Mouse (Mus musculus) hindbrain, embryonic 16.5 days (tissue): ENCODE data around the gene Gm49486. TPM values are rescaled to one million over a fixed set of nuclear protein-coding genes. Genes with fewer than 3 reads are reported as not detected.

ENCODE experiments used
- ATAC-seq: fragments of 200-750 bp; cut with Nextera tagmentation; 2 replicates; pipeline ENCODE4 v1.8.0; 2017; ENCODE audit warnings: moderate TSS enrichment, moderate library complexity
- H3K27ac ChIP-seq: fragments of 300-500 bp; sonication (generic); 2 replicates; pipeline ENCODE4 v1.5.1; 2014; ENCODE audit warnings: low read depth, mild to moderate bottlenecking, control low read depth, low read length, moderate library complexity
- H3K27me3 ChIP-seq: fragments of 300-500 bp; sonication (generic); replicated peaks from 2 replicates; pipeline ENCODE4 v1.6.1; 2014; ENCODE audit warnings: low read length; ENCODE audit not compliant: control insufficient read depth, insufficient read depth
- H3K36me3 ChIP-seq: fragments of 300-500 bp; sonication (generic); 2 replicates; pipeline ENCODE4 v1.6.1; 2014; ENCODE audit warnings: mild to moderate bottlenecking, low read length, moderate library complexity, mixed read lengths; ENCODE audit not compliant: control insufficient read depth, insufficient read depth
- H3K4me1 ChIP-seq: fragments of 300-500 bp; sonication (generic); 2 replicates; pipeline ENCODE4 v1.6.1; 2014; ENCODE audit warnings: low read depth, low read length; ENCODE audit not compliant: control insufficient read depth, insufficient read depth
- H3K4me2 ChIP-seq: fragments of 300-500 bp; sonication (generic); 2 replicates; pipeline ENCODE4 v1.6.1; 2014; ENCODE audit warnings: mild to moderate bottlenecking, low read length, control low read depth, moderate library complexity
- H3K4me3 ChIP-seq: fragments of 300-500 bp; sonication (generic); 2 replicates; pipeline ENCODE4 v1.5.1; 2014; ENCODE audit warnings: mild to moderate bottlenecking, low read length, control low read depth, moderate library complexity
- H3K9ac ChIP-seq: fragments of 300-500 bp; sonication (generic); 2 replicates; pipeline ENCODE4 v1.6.1; 2014; ENCODE audit warnings: low read depth, mild to moderate bottlenecking, control low read depth, low read length, moderate library complexity
- H3K9me3 ChIP-seq: fragments of 300-500 bp; sonication (generic); 2 replicates; pipeline ENCODE4 v1.6.1; 2014; ENCODE audit warnings: mild to moderate bottlenecking, low read length, moderate library complexity; ENCODE audit not compliant: control insufficient read depth
- WGBS: fragments of 180-500 bp; shearing (Covaris S2); extraction: QIAGEN DNeasy Blood & Tissue Kit; methylation state at CpG from one replicate; pipeline ENCODE4 v1.1.7; 2014; 5-methylcytosine and 5-hydroxymethylcytosine counted together
- polyA plus RNA-seq: library from polyadenylated mRNA; unstranded; fragments of >200 nt; fragmentation: Nextera tagmentation; extraction: Ambion mirVana; gene quantifications from 2 replicates; pipeline ENCODE4 v1.2.1, GENCODE M21; 2015

Gm49486 gene
- 0.87 and 1.1 TPM in 2 replicates for polyA plus RNA-seq

- Histone ChIP-seq H3K36me3 (peaks cover 4% of the 10 kb centered on the region; the same call in 1 of the 2 replicates), H3K9me3 (no peaks in the 10 kb centered on the region), H3K27me3 (no peaks in the 10 kb centered on the region), H3K27ac (peak within 1 kb of the TSS; percentile 94), H3K4me1 (peaks cover 16% of the 10 kb centered on the region), H3K4me2 (peak within 1 kb of the TSS; percentile 95), H3K9ac (peak within 1 kb of the TSS; percentile 96), H3K4me3 (peak within 1 kb of the TSS; percentile 91)
- under 1% methylated on average over 50 of the region's 51 CpGs for WGBS
- ATAC-seq: peak; percentile 92
Measured at GRCm38 (mm10) chr15:79229058-79229821, at the start of gene Gm49486, which contains the start of gene Pick1. TSS of gene Gm49486 (plus strand) at chr15:79229391. TSS of gene Pick1 (plus strand) at chr15:79229173.

- ATAC-seq: no peak
- H3K4me1 ChIP-seq: no peaks in the 10 kb centered on the region
- WGBS: 79% methylated on average over 10 of the region's 10 CpGs
- H3K4me2 ChIP-seq: no peak overlapping the region
- no peaks in the 10 kb centered on the region for H3K27me3 ChIP-seq
- no peak overlapping the region for H3K27ac ChIP-seq
- no peaks in the 10 kb centered on the region for H3K36me3 ChIP-seq
- no peak overlapping the region for H3K4me3 ChIP-seq
- H3K9ac ChIP-seq: no peak overlapping the region
- H3K9me3 ChIP-seq: no peaks in the 10 kb centered on the region
Measured at GRCm38 (mm10) chr15:79185213-79185612, 44.0 kb upstream of the Gm49486 start.

- no peak for ATAC-seq
- WGBS: 91% methylated on average over 8 of the region's 8 CpGs
- no peak overlapping the region for H3K4me2 ChIP-seq
- no peak overlapping the region for H3K27ac ChIP-seq
- peaks cover 1% of the 10 kb centered on the region for H3K4me1 ChIP-seq
- H3K27me3 ChIP-seq: no peaks in the 10 kb centered on the region
- H3K4me3 ChIP-seq: no peak overlapping the region
- no peak overlapping the region for H3K9ac ChIP-seq
- no peaks in the 10 kb centered on the region for H3K36me3 ChIP-seq
- H3K9me3 ChIP-seq: no peaks in the 10 kb centered on the region
Measured at GRCm38 (mm10) chr15:79187819-79188218, 41.4 kb upstream of the Gm49486 start.

GRCm38 (mm10) chr15:79191426-79191825 is 37.8 kb upstream of the Gm49486 start:
- Histone ChIP-seq H3K36me3 (no peaks in the 10 kb centered on the region), H3K9me3 (no peaks in the 10 kb centered on the region), H3K4me3 (no peak overlapping the region), H3K27me3 (no peaks in the 10 kb centered on the region), H3K4me2 (no peak overlapping the region), H3K27ac (no peak overlapping the region), H3K9ac (no peak overlapping the region), H3K4me1 (peaks cover 13% of the 10 kb centered on the region)
- ATAC-seq: no peak
- 98% methylated on average over 2 of the region's 2 CpGs for WGBS

GRCm38 (mm10) chr15:79192450-79192849 is 36.7 kb upstream of the Gm49486 start:
- no peak overlapping the region for H3K4me3 ChIP-seq
- H3K4me2 ChIP-seq: no peak overlapping the region
- H3K36me3 ChIP-seq: no peaks in the 10 kb centered on the region
- peaks cover 13% of the 10 kb centered on the region for H3K4me1 ChIP-seq
- H3K27me3 ChIP-seq: no peaks in the 10 kb centered on the region
- peak; percentile 53 for ATAC-seq
- H3K9ac ChIP-seq: no peak overlapping the region; the same call in 1 of the 2 replicates
- H3K27ac ChIP-seq: peak overlapping the region; percentile 75
- 66% methylated on average over 6 of the region's 6 CpGs for WGBS
- no peaks in the 10 kb centered on the region for H3K9me3 ChIP-seq

GRCm38 (mm10) chr15:79192885-79193845 is 36.0 kb upstream of the Gm49486 start:
- peak overlapping the region; percentile 55 for H3K9ac ChIP-seq
- no peaks in the 10 kb centered on the region for H3K27me3 ChIP-seq
- no peaks in the 10 kb centered on the region for H3K9me3 ChIP-seq
- H3K4me2 ChIP-seq: peak overlapping the region; percentile 41
- ATAC-seq: peak; percentile 92
- 17% methylated on average over 26 of the region's 27 CpGs for WGBS
- H3K4me1 ChIP-seq: peaks cover 13% of the 10 kb centered on the region
- no peaks in the 10 kb centered on the region for H3K36me3 ChIP-seq
- H3K4me3 ChIP-seq: peak overlapping the region; percentile 5
- H3K27ac ChIP-seq: peak overlapping the region; percentile 92

- Histone ChIP-seq H3K9ac (peak overlapping the region; percentile 55; the same call in 1 of the 2 replicates), H3K4me1 (peaks cover 13% of the 10 kb centered on the region), H3K27me3 (no peaks in the 10 kb centered on the region), H3K27ac (peak overlapping the region; percentile 92), H3K4me3 (no peak overlapping the region), H3K9me3 (no peaks in the 10 kb centered on the region), H3K36me3 (no peaks in the 10 kb centered on the region), H3K4me2 (no peak overlapping the region)
- 86% methylated on average over 9 of the region's 9 CpGs for WGBS
- no peak for ATAC-seq
Measured at GRCm38 (mm10) chr15:79194048-79194447, 35.1 kb upstream of the Gm49486 start.

- no peak overlapping the region for H3K9ac ChIP-seq
- no peaks in the 10 kb centered on the region for H3K36me3 ChIP-seq
- H3K4me2 ChIP-seq: no peak overlapping the region
- WGBS: 66% methylated on average over 2 of the region's 2 CpGs
- H3K27me3 ChIP-seq: no peaks in the 10 kb centered on the region
- no peak for ATAC-seq
- H3K4me1 ChIP-seq: peaks cover 13% of the 10 kb centered on the region
- H3K27ac ChIP-seq: no peak overlapping the region
- H3K4me3 ChIP-seq: no peak overlapping the region
- no peaks in the 10 kb centered on the region for H3K9me3 ChIP-seq
Measured at GRCm38 (mm10) chr15:79194946-79195345, 34.2 kb upstream of the Gm49486 start.

- ATAC-seq: no peak
- Histone ChIP-seq H3K9me3 (no peaks in the 10 kb centered on the region), H3K9ac (no peak overlapping the region), H3K4me2 (no peak overlapping the region), H3K36me3 (no peaks in the 10 kb centered on the region), H3K4me1 (peaks cover 13% of the 10 kb centered on the region), H3K4me3 (no peak overlapping the region), H3K27ac (no peak overlapping the region), H3K27me3 (no peaks in the 10 kb centered on the region)
- 84% methylated on average over 8 of the region's 8 CpGs for WGBS
Measured at GRCm38 (mm10) chr15:79195492-79195891, 33.7 kb upstream of the Gm49486 start.
